ENCODE assay signal across 9 mouse cellular contexts in genomic region chr7:131899356-131899755, GRCm38 (mm10).
A peak's percentile ranks its signal among the peaks of the same experiment; 100 is the strongest.
DNase-seq lines count a peak whose midpoint lies in the region; ATAC-seq and TF ChIP-seq lines count a peak whose summit lies in the region.
"Had no signal": no experiment of that assay in that cellular context is flagged by ENCODE, and none has a peak within 500 bp of the region (broad histone marks: within the 10 kb centered on the region; RNA-seq: fewer than 3 reads in every experiment).

No protein-coding gene starts in this region.

- H3K4me3 ChIP-seq in intestine, embryonic 14.5 days (ENCODE audit: low read depth, low read length) = no peak overlapping the region
- no peak overlapping the region for H3K4me3 ChIP-seq in intestine, embryonic 15.5 days (replicated peaks)
- H3K4me3 ChIP-seq in heart, postnatal 0 days (ENCODE audit: low read depth, low read length) = no peak overlapping the region
- H3K4me3 ChIP-seq in neural tube, embryonic 11.5 days (ENCODE audit: low read depth, low read length) = no peak overlapping the region
- H3K4me3 ChIP-seq: liver, embryonic 15.5 days had no signal

- H3K36me3 ChIP-seq in intestine, embryonic 14.5 days (ENCODE audit: control insufficient read depth, insufficient read depth, low read length) = no peaks in the 10 kb centered on the region
- no peaks in the 10 kb centered on the region for H3K36me3 ChIP-seq in intestine, embryonic 15.5 days
- no peaks in the 10 kb centered on the region for H3K36me3 ChIP-seq in heart, postnatal 0 days (replicated peaks; ENCODE audit: control insufficient read depth, insufficient read depth, low read length)
- H3K36me3 ChIP-seq in neural tube, embryonic 11.5 days (ENCODE audit: control insufficient read depth, insufficient read depth, low read length) = no peaks in the 10 kb centered on the region
- H3K36me3 ChIP-seq: liver, embryonic 15.5 days had no signal

- TF ChIP-seq EP300 in heart, postnatal 0 days (IDR thresholded peaks at IDR 0.05; ENCODE audit: low read depth) = no peak

- no peak for ATAC-seq in intestine, embryonic 14.5 days (replicated peaks; ENCODE audit: low FRiP score, low TSS enrichment, low read depth)
- ATAC-seq in intestine, embryonic 15.5 days = no peak
- ATAC-seq in heart, postnatal 0 days (ENCODE audit: insufficient read depth, low read depth) = no peak
- ATAC-seq in neural tube, embryonic 11.5 days (ENCODE audit: insufficient read depth, low FRiP score, low TSS enrichment) = no peak

- H3K4me1 ChIP-seq in intestine, embryonic 14.5 days (replicated peaks; ENCODE audit: control insufficient read depth, insufficient read depth, low read length) = no peaks in the 10 kb centered on the region
- H3K4me1 ChIP-seq in intestine, embryonic 15.5 days (replicated peaks) = no peaks in the 10 kb centered on the region
- no peaks in the 10 kb centered on the region for H3K4me1 ChIP-seq in heart, postnatal 0 days (ENCODE audit: control insufficient read depth, insufficient read depth)
- no peaks in the 10 kb centered on the region for H3K4me1 ChIP-seq in neural tube, embryonic 11.5 days (ENCODE audit: control insufficient read depth, insufficient read depth, low read length)
- H3K4me1 ChIP-seq: liver, embryonic 15.5 days had no signal

- H3K27me3 ChIP-seq in intestine, embryonic 14.5 days (replicated peaks; ENCODE audit: control insufficient read depth, insufficient read depth, low read length) = no peaks in the 10 kb centered on the region
- no peaks in the 10 kb centered on the region for H3K27me3 ChIP-seq in intestine, embryonic 15.5 days (replicated peaks)
- no peaks in the 10 kb centered on the region for H3K27me3 ChIP-seq in heart, postnatal 0 days (ENCODE audit: control insufficient read depth, insufficient read depth, low read length)
- no peaks in the 10 kb centered on the region for H3K27me3 ChIP-seq in neural tube, embryonic 11.5 days (ENCODE audit: control insufficient read depth, insufficient read depth, low read length)
- H3K27me3 ChIP-seq: liver, embryonic 15.5 days had no signal

- H3K4me2 ChIP-seq in intestine, embryonic 14.5 days (ENCODE audit: low read length) = no peak overlapping the region
- no peak overlapping the region for H3K4me2 ChIP-seq in intestine, embryonic 15.5 days (replicated peaks)
- no peak overlapping the region for H3K4me2 ChIP-seq in heart, postnatal 0 days (ENCODE audit: low read depth, low read length)
- no peak overlapping the region for H3K4me2 ChIP-seq in neural tube, embryonic 11.5 days (ENCODE audit: low read depth)
- H3K4me2 ChIP-seq: liver, embryonic 15.5 days had no signal

- H3K27ac ChIP-seq in intestine, embryonic 14.5 days (ENCODE audit: low read depth) = no peak overlapping the region
- H3K27ac ChIP-seq in intestine, embryonic 15.5 days = no peak overlapping the region
- H3K27ac ChIP-seq in heart, postnatal 0 days (ENCODE audit: low read depth) = no peak overlapping the region
- no peak overlapping the region for H3K27ac ChIP-seq in neural tube, embryonic 11.5 days (ENCODE audit: low read depth, low read length)
- H3K27ac ChIP-seq: liver, embryonic 15.5 days had no signal

- H3K9ac ChIP-seq in intestine, embryonic 14.5 days (ENCODE audit: low read length) = no peak overlapping the region
- H3K9ac ChIP-seq in intestine, embryonic 15.5 days = no peak overlapping the region
- no peak overlapping the region for H3K9ac ChIP-seq in heart, postnatal 0 days (replicated peaks; ENCODE audit: low read depth, low read length)
- H3K9ac ChIP-seq in neural tube, embryonic 11.5 days (ENCODE audit: low read length) = no peak overlapping the region
- H3K9ac ChIP-seq: liver, embryonic 15.5 days had no signal

- TF ChIP-seq CTCF in heart, postnatal 0 days (IDR thresholded peaks at IDR 0.05; ENCODE audit: low read depth) = peak; percentile 61

- H3K9me3 ChIP-seq in intestine, embryonic 14.5 days (ENCODE audit: control insufficient read depth, low read length) = peaks cover 3% of the 10 kb centered on the region; the same call in 1 of the 2 replicates
- H3K9me3 ChIP-seq in intestine, embryonic 15.5 days = no peaks in the 10 kb centered on the region
- H3K9me3 ChIP-seq in heart, postnatal 0 days (replicated peaks; ENCODE audit: control insufficient read depth, low read length) = 0 out of 2 replicates have a peak, but pooled peaks cover 6% of the 10 kb centered on the region
- H3K9me3 ChIP-seq in neural tube, embryonic 11.5 days (ENCODE audit: control insufficient read depth, low read length) = no peaks in the 10 kb centered on the region
- H3K9me3 ChIP-seq: liver, embryonic 15.5 days had no signal

- 7% methylated on average over 2 of the region's 2 CpGs for WGBS in intestine, embryonic 14.5 days
- WGBS in intestine, embryonic 15.5 days = 2% methylated on average over 2 of the region's 2 CpGs
- WGBS in heart, postnatal 0 days = 3% methylated on average over 2 of the region's 2 CpGs
- 6% methylated on average over 2 of the region's 2 CpGs for WGBS in neural tube, embryonic 11.5 days

- DNase-seq in intestine, embryonic 14.5 days (ENCODE audit: low spot score) = peak; percentile 80
- DNase-seq in adrenal gland, adult (ENCODE audit: inconsistent age in 2 of 2, low spot score in 1 of 2) = peak; percentile 42 to 88
- DNase-seq in embryo, embryonic 11 days = peak; percentile 90
- DNase-seq in heart, postnatal 0 days (ENCODE audit: low spot score) = peak; percentile 53
- peak; percentile 66 for DNase-seq in left cerebral cortex, adult 11 months (ENCODE audit: low spot score)
- DNase-seq in neural tube, embryonic 11.5 days (ENCODE audit: low spot score) = peak; percentile 77
- peak; percentile 14 for DNase-seq in thymus, postnatal 25 days

Comparison
In these comparisons a context has a peak if more than half of its experiments do, and no peak if none do; other contexts are left out.
1. DNase-seq: peak in every context shown above with its lines; median percentile 90 in embryo, embryonic 11 days; 80 in intestine, embryonic 14.5 days; 77 in neural tube, embryonic 11.5 days; 66 in left cerebral cortex, adult 11 months; 65 in adrenal gland, adult; 53 in heart, postnatal 0 days; 14 in thymus, postnatal 25 days.